Mouse (Mus musculus): ENCODE measurements around the gene AC140267.1.

DNA sequence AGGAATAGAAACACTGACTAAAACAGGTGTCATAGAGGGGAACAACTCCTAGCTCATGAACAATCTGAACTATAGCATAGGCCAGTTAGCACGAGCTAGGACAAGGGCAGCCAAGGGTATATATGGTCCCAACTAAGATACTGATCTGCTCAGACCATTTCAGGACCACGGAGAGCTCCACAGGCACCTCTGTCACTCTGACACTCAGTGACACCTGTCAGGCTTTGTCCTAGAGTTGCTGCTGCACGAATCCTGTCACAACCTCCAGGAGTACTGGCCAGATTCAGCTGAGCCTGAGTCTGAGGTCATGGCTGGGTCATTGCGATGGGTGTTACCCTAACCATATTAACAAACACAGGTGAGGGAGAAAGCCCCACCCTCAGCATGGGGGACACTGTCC, 32.2 kb upstream of the AC140267.1 start:
- TF ChIP-seq CTCF (IDR thresholded peaks at IDR 0.05; ENCODE audit: control insufficient read depth, insufficient read depth, insufficient replicate concordance, low read depth, low read length) (no peak), POLR2A (IDR thresholded peaks at IDR 0.05; ENCODE audit: control insufficient read depth, low read depth, low read length) (no peak)

Measured in testis, adult 2 months (tissue).